Mouse (Mus musculus): ENCODE measurements at regions not wholly inside any gene's neighbourhood (a gene's known extent, or its start where the extent isn't known, plus 50 kb on each side); places are given as distances from the start of the nearest gene placed in this dataset.

DNA sequence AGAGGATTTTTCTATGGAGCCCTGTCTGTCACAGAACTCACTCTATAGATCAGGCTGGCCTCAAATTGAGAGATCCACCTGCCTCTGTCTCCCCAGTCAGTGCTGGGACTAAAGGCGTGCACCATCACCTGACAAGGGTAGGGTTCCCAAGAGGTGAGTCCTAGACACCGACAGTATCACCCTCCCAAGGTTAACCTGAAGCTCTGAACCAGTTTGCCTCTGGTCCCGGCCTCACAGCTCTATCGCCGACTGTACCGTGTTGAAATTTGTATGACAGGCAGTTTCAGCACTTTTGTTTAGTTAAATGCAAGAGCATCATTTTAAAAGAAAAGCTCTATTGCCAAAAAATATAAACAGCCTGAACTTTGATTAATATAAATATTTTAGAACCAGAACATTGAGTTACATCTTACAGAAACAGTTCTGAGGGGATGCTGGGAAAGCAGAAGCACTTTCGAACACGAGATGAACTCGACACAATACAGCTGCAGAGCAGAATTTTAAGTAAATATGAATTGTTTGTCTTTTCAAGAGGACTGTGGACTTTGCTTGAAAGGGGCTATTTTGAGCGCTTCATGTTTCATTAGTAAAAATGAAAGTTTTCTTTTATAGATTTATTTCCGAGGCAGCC, 189.2 kb upstream of the Adgrl2 start:
- TF ChIP-seq CTCF (conservative IDR thresholded peaks at IDR 0.05; ENCODE audit: low read length) = no peak
- TF ChIP-seq POU5F1 (IDR thresholded peaks at IDR 0.05; ENCODE audit: borderline replicate concordance, low read length) = no peak
